In genomic region chr15:3875210-3875861, GRCm38 (mm10) we compare ENCODE assay signal across 7 mouse cellular contexts.
DNase-seq lines count a peak whose midpoint lies in the region; ATAC-seq and TF ChIP-seq lines count a peak whose summit lies in the region.
"Not testable (repeated sequence)": the region's sequence is repeated elsewhere in the genome, so short reads cannot be mapped to it uniquely, and the experiment has no call there.

No protein-coding gene starts in this region.

- not testable (repeated sequence) for H3K9ac ChIP-seq in hindbrain, embryonic 13.5 days; lung, embryonic 14.5 days; midbrain, postnatal 0 days (replicated peaks; ENCODE audit: low read length, poor library complexity, severe bottlenecking)

- ATAC-seq in Patski, result peak; percentile 95
- ATAC-seq in granulocyte monocyte progenitor cell, adult 5-6 weeks (replicated peaks; ENCODE audit: poor library complexity, severe bottlenecking), result peak; percentile 100
- ATAC-seq in hindbrain, embryonic 13.5 days (ENCODE audit: low FRiP score), result 0 out of 2 replicates have a peak, but pooled peaks have one; percentile 57
- ATAC-seq in lung, embryonic 14.5 days (ENCODE audit: insufficient read depth), result peak; percentile 90
- not testable (repeated sequence) for ATAC-seq in midbrain, postnatal 0 days (ENCODE audit: low FRiP score)

- not testable (repeated sequence) for TF ChIP-seq CTCF in Patski (IDR thresholded peaks at IDR 0.05); lung, embryonic 14.5 days (IDR thresholded peaks at IDR 0.05; ENCODE audit: low read depth); midbrain, postnatal 0 days (IDR thresholded peaks at IDR 0.05)

- not testable (repeated sequence) for H3K36me3 ChIP-seq in hindbrain, embryonic 13.5 days; lung, embryonic 14.5 days (ENCODE audit: insufficient read depth); midbrain, postnatal 0 days (ENCODE audit: insufficient read depth, low read length)

- not testable (repeated sequence) for H3K4me2 ChIP-seq in hindbrain, embryonic 13.5 days; lung, embryonic 14.5 days; midbrain, postnatal 0 days (ENCODE audit: low read depth, low read length, poor library complexity, severe bottlenecking)

- CTCF ChIA-PET in Patski (lab: Charles Lee), result not testable (repeated sequence)

- WGBS in hindbrain, embryonic 13.5 days, result 74% methylated on average over 6 of the region's 7 CpGs
- WGBS in lung, embryonic 14.5 days, result 43% methylated on average over 6 of the region's 7 CpGs
- 66% methylated on average over 6 of the region's 7 CpGs for WGBS in midbrain, postnatal 0 days

- not testable (repeated sequence) for H3K4me1 ChIP-seq in hindbrain, embryonic 13.5 days (replicated peaks); lung, embryonic 14.5 days (ENCODE audit: insufficient read depth); midbrain, postnatal 0 days (ENCODE audit: insufficient read depth, low read length)

- in situ Hi-C loops in Patski (cut with MboI; ENCODE audit: low pct_unique_long_range_greater_than_20kb), result not testable (repeated sequence)

- POLR2A ChIA-PET in Patski (lab: Charles Lee), result not testable (repeated sequence)

- H3K27me3 ChIP-seq in Patski; hindbrain, embryonic 13.5 days; lung, embryonic 14.5 days (ENCODE audit: insufficient read depth, low read length); midbrain, postnatal 0 days (ENCODE audit: insufficient read depth, low read length): not testable (repeated sequence)

- H3K27ac ChIP-seq in hindbrain, embryonic 13.5 days; lung, embryonic 14.5 days (ENCODE audit: low read depth); midbrain, postnatal 0 days (ENCODE audit: low read depth, low read length): not testable (repeated sequence)

- DNase-seq in Patski (ENCODE audit: low read depth, low spot score), result peak; percentile 89
- peak; percentile 4 to 11 for DNase-seq in cerebellum, postnatal 25 days
- DNase-seq in kidney, postnatal 14 days, result peak; percentile 69
- DNase-seq in lung, embryonic 14.5 days, result peak; percentile 91
- peak; percentile 69 for DNase-seq in midbrain, postnatal 0 days (ENCODE audit: low spot score)

- H3K9me3 ChIP-seq in hindbrain, embryonic 13.5 days; lung, embryonic 14.5 days (ENCODE audit: low read depth, low read length); midbrain, postnatal 0 days (ENCODE audit: low read length): not testable (repeated sequence)

- not testable (repeated sequence) for H3K4me3 ChIP-seq in hindbrain, embryonic 13.5 days; lung, embryonic 14.5 days (ENCODE audit: low read depth, low read length); midbrain, postnatal 0 days (ENCODE audit: low read depth, low read length)

Comparison
In these comparisons a context has a peak if more than half of its experiments do, and no peak if none do; other contexts are left out.
1. DNase-seq: peak in every context shown above with its lines; median percentile 91 in lung, embryonic 14.5 days; 89 in Patski; 69 in kidney, postnatal 14 days; 69 in midbrain, postnatal 0 days; 8 in cerebellum, postnatal 25 days.